Comparison of ENCODE assay signal across 14 mouse cellular contexts in genomic region chr12:14065401-14065800, GRCm38 (mm10).
DNase-seq lines count a peak whose midpoint lies in the region.
"Had no signal": no experiment of that assay in that cellular context is flagged by ENCODE, and none has a peak within 500 bp of the region (broad histone marks: within the 10 kb centered on the region; RNA-seq: fewer than 3 reads in every experiment).

No protein-coding gene starts in this region.

- peak; percentile 2 to 7 for DNase-seq in heart, postnatal 10 days
- DNase-seq in heart, postnatal 14 days: no peak
- DNase-seq in kidney, postnatal 4 days: peak; percentile 8 to 18
- DNase-seq in kidney, postnatal 36 days: no peak
- DNase-seq in NIH3T3 (ENCODE audit: low read depth): peak; percentile 48
- peak; percentile 9 for DNase-seq in lung, postnatal 36 days
- no peak for DNase-seq in right cerebral cortex, postnatal 36 days (ENCODE audit: low spot score in 2 of 2)
- no peak for DNase-seq in layer of hippocampus, adult 9-10 months (ENCODE audit: low spot score)
- DNase-seq: adrenal gland, postnatal 36 days; cerebellum, adult 8-10 months; gastrocnemius, postnatal 25 days; layer of hippocampus, postnatal 36 days; right cerebral cortex, postnatal 4 days; thymus, adult 18-20 months had no signal

- intact Hi-C loops in heart, postnatal 10 days (cut with DNase I): no loop called here
- intact Hi-C loops in heart, postnatal 14 days (cut with DNase I): no loop called here

Comparison
In these comparisons a context has a peak if more than half of its experiments do, and no peak if none do; other contexts are left out.
1. DNase-seq: peak in heart, postnatal 10 days (2 of 2), kidney, postnatal 4 days (2 of 2), NIH3T3 (single experiment) and lung, postnatal 36 days (single experiment); none in heart, postnatal 14 days (0 of 2), kidney, postnatal 36 days (0 of 2), right cerebral cortex, postnatal 36 days (0 of 2) and layer of hippocampus, adult 9-10 months (single experiment).